Mouse (Mus musculus) lung, postnatal 0 days (tissue): ENCODE data around the gene Ost4. TPM values are rescaled to one million over a fixed set of nuclear protein-coding genes. Genes with fewer than 3 reads are reported as not detected.

Experiments
- ATAC-seq: fragments of 200-750 bp; cut with Nextera tagmentation; 2 replicates; pipeline ENCODE4 v1.8.0; 2017; ENCODE audit warnings: moderate library complexity
- DNase-seq: peaks from one replicate; pipeline ENCODE4 v3.0.0-alpha.2; 2016; ENCODE audit warnings: low spot score
- H3K27ac ChIP-seq: fragments of 300-500 bp; sonication (generic); 2 replicates; pipeline ENCODE4 v1.5.1; 2014; ENCODE audit warnings: antibody characterized with exemption, mild to moderate bottlenecking, low read length, mixed read lengths
- H3K27me3 ChIP-seq: fragments of 300-500 bp; sonication (generic); replicated peaks from 2 replicates; pipeline ENCODE4 v1.6.1; 2014; ENCODE audit warnings: low read length, mixed read lengths; ENCODE audit not compliant: insufficient read depth
- H3K36me3 ChIP-seq: fragments of 300-500 bp; sonication (generic); 2 replicates; pipeline ENCODE4 v1.6.1; 2014; ENCODE audit warnings: low read length, mixed read lengths; ENCODE audit not compliant: insufficient read depth
- H3K4me1 ChIP-seq: fragments of 300-500 bp; sonication (generic); 2 replicates; pipeline ENCODE4 v1.6.1; 2014; ENCODE audit warnings: antibody characterized with exemption, low read depth, low read length, mixed read lengths; ENCODE audit not compliant: insufficient read depth
- H3K4me2 ChIP-seq: fragments of 300-500 bp; sonication (generic); replicated peaks from 2 replicates; pipeline ENCODE4 v1.6.1; 2014; ENCODE audit warnings: low read depth, mild to moderate bottlenecking, low read length, moderate library complexity, mixed read lengths
- H3K4me3 ChIP-seq: fragments of 300-500 bp; sonication (generic); 2 replicates; pipeline ENCODE4 v1.5.1; 2014; ENCODE audit warnings: low read depth, low read length
- H3K9ac ChIP-seq: fragments of 300-500 bp; sonication (generic); replicated peaks from 2 replicates; pipeline ENCODE4 v1.6.1; 2014; ENCODE audit warnings: low read depth, mild to moderate bottlenecking
- H3K9me3 ChIP-seq: fragments of 300-500 bp; sonication (generic); 2 replicates; pipeline ENCODE4 v1.6.1; 2016; ENCODE audit warnings: low read length, mixed read lengths
- CTCF ChIP-seq: IDR thresholded peaks from 2 replicates; pipeline ENCODE4 v1.5.1; 2016; ENCODE audit warnings: antibody characterized with exemption, mild to moderate bottlenecking
- EP300 ChIP-seq: IDR thresholded peaks from 2 replicates; pipeline ENCODE4 v1.6.1; 2016; ENCODE audit warnings: antibody characterized with exemption, mild to moderate bottlenecking, control low read depth
- WGBS: fragments of 180-500 bp; shearing (Covaris S2); extraction: QIAGEN DNeasy Blood & Tissue Kit; methylation state at CpG from one replicate; pipeline ENCODE4 v1.1.7; 2014; 5-methylcytosine and 5-hydroxymethylcytosine counted together
- polyA plus RNA-seq: library from polyadenylated mRNA; unstranded; fragments of >200 nt; fragmentation: Nextera tagmentation; extraction: Ambion mirVana; gene quantifications from 2 replicates; pipeline ENCODE4 v1.2.1, GENCODE M21; 2015

Ost4 gene
- polyA plus RNA-seq, 1 experiment from 2014 or later: 365 TPM

DNA sequence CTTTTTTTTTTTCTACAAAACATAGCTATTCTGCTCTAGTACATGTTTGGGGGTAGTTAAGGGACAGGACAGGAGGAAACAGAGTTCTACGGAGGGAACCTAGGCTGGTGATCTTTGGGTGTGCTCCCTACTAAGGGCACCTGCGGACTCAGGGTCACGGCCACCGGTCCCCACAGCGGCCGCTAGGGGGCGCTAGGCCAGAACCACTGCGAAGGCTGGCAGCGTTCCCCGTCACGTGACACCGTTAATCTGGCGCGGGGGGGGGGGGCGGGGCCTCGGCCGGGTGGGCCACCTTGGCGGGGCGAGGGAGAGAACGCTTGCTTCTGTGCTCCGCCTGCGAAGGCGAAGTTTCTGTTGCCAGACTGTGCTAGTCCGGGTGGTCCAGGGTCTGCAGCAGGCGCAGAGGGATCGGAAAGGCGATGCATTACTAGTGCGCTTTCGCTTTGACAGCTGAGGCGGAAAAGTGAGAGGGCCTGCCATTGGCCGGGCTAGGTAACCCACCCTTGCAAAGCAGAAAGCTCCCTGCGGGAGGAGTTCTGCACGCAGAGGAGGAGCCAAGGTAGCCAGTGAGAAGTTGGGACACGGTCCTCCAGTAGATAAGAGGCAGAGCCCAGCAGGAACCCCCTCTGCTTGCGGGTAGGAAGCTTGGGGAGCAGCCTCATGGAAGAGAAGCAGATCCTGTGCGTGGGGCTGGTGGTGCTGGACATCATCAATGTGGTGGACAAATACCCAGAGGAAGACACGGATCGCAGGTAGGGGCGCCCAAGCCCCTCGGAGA lies 13.9 kb upstream of the Ost4 start, which contains the start of gene Khk:
TSS of gene Khk (plus strand) at position 176 of the 778 bp plus-strand sequence.
- no peaks in the 10 kb centered on the region for H3K9me3 ChIP-seq
- TF ChIP-seq EP300: no peak
- peak; percentile 91 for TF ChIP-seq CTCF
- peak within 1 kb of the TSS; percentile 75 for H3K4me2 ChIP-seq
- DNase-seq: peak; percentile 96
- WGBS: 1% methylated on average over 32 of the region's 40 CpGs
- H3K27ac ChIP-seq: peak within 1 kb of the TSS; percentile 85
- H3K9ac ChIP-seq: peak within 1 kb of the TSS; percentile 51
- H3K4me3 ChIP-seq: peak within 1 kb of the TSS; percentile 65
- peaks cover 12% of the 10 kb centered on the region; the same call in 1 of the 2 replicates for H3K36me3 ChIP-seq
- no peaks in the 10 kb centered on the region for H3K27me3 ChIP-seq
- peaks cover 6% of the 10 kb centered on the region for H3K4me1 ChIP-seq
- peak; percentile 88 for ATAC-seq

DNA sequence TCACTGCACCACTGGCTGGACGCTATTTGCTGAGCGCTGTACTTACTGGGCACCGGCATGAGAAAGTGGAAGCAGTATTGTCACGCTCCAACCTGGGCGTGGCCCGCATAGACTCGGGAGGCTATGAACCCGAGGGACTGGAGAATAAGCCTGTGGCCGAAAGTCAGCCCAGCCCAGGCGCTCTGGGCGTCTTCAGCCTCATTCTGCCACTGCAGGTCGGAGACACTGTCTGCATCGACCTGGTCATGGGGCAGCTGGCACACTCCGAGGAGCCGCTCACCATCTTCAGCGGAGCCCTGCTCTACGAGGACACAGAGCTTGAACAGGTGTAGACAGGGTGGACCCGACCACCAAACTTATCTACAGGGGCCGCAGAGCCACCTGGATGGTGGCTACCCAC lies 13.0 kb upstream of the Ost4 start:
- Histone ChIP-seq H3K4me3 (peak overlapping the region; percentile 65; the same call in 1 of the 2 replicates), H3K9ac (no peak overlapping the region), H3K27ac (no peak overlapping the region), H3K36me3 (peaks cover 12% of the 10 kb centered on the region; the same call in 1 of the 2 replicates), H3K4me2 (peak overlapping the region; percentile 75), H3K27me3 (no peaks in the 10 kb centered on the region), H3K4me1 (peaks cover 7% of the 10 kb centered on the region), H3K9me3 (no peaks in the 10 kb centered on the region)
- peak; percentile 37 for DNase-seq
- ATAC-seq: no peak
- 60% methylated on average over 19 of the region's 19 CpGs for WGBS
- TF ChIP-seq EP300: no peak
- no peak for TF ChIP-seq CTCF

GRCm38 (mm10) chr5:30919831-30920614 lies 12.4 kb upstream of the Ost4 start:
- Histone ChIP-seq H3K9me3 (no peaks in the 10 kb centered on the region), H3K4me3 (no peak overlapping the region), H3K4me2 (peak overlapping the region; percentile 75), H3K9ac (no peak overlapping the region), H3K4me1 (peaks cover 13% of the 10 kb centered on the region), H3K27ac (no peak overlapping the region), H3K27me3 (no peaks in the 10 kb centered on the region), H3K36me3 (peaks cover 12% of the 10 kb centered on the region; the same call in 1 of the 2 replicates)
- DNase-seq (peak; percentile 43), ATAC-seq (no peak)
- 60% methylated on average over 11 of the region's 11 CpGs for WGBS
- no peak for TF ChIP-seq EP300
- TF ChIP-seq CTCF: no peak; the same call in 1 of the 2 replicates

- Histone ChIP-seq H3K4me1 (peaks cover 13% of the 10 kb centered on the region), H3K27me3 (no peaks in the 10 kb centered on the region), H3K4me2 (no peak overlapping the region), H3K36me3 (peaks cover 12% of the 10 kb centered on the region; the same call in 1 of the 2 replicates), H3K27ac (no peak overlapping the region), H3K9me3 (no peaks in the 10 kb centered on the region), H3K9ac (no peak overlapping the region), H3K4me3 (no peak overlapping the region)
- no peak for TF ChIP-seq EP300
- TF ChIP-seq CTCF: no peak
- WGBS: 93% methylated on average over 8 of the region's 8 CpGs
- DNase-seq (no peak), ATAC-seq (no peak)
These were observed 11.1 kb upstream of the Ost4 start for GRCm38 (mm10) chr5:30918691-30919090.

- peaks cover 14% of the 10 kb centered on the region for H3K4me1 ChIP-seq
- H3K4me3 ChIP-seq: no peak overlapping the region
- H3K27ac ChIP-seq: no peak overlapping the region
- no peaks in the 10 kb centered on the region for H3K9me3 ChIP-seq
- no peak overlapping the region for H3K4me2 ChIP-seq
- H3K36me3 ChIP-seq: peaks cover 12% of the 10 kb centered on the region; the same call in 1 of the 2 replicates
- 87% methylated on average over 31 of the region's 31 CpGs for WGBS
- no peaks in the 10 kb centered on the region for H3K27me3 ChIP-seq
- ATAC-seq (no peak), DNase-seq (no peak)
- TF ChIP-seq CTCF (no peak), EP300 (no peak)
- no peak overlapping the region for H3K9ac ChIP-seq
These were observed 10.5 kb upstream of the Ost4 start for GRCm38 (mm10) chr5:30917891-30918670.
